Mouse (Mus musculus) E14TG2a.4 (cell line): ENCODE data around the gene Magi1.

Experiments used
- CTCF ChIP-seq: conservative IDR thresholded peaks from 2 replicates; pipeline ENCODE4 v1.5.1; 2014; ENCODE audit warnings: low read length
- NANOG ChIP-seq: IDR thresholded peaks from 2 replicates; pipeline ENCODE4 v1.6.1; 2014; ENCODE audit warnings: borderline replicate concordance, low read length, mixed read lengths
- POU5F1 ChIP-seq: IDR thresholded peaks from 2 replicates; pipeline ENCODE4 v1.6.1; 2014; ENCODE audit warnings: low read length, borderline replicate concordance

GRCm38 (mm10) chr6:94236899-94237298 lies 46.8 kb downstream of the Magi1 start:
- no peak for TF ChIP-seq CTCF
- no peak for TF ChIP-seq NANOG
- TF ChIP-seq POU5F1, result no peak
